Mouse (Mus musculus) left cerebral cortex, adult 8-10 months (tissue): Measurements from ENCODE around the gene Dlg4. TPM values are rescaled to one million over a fixed set of nuclear protein-coding genes. Genes with fewer than 3 reads are reported as not detected.

Experiments
- DNase-seq, 2 experiments: peaks; one replicate each; pipeline ENCODE4 v3.0.0; 2022; ENCODE audit warnings: low spot score in 2 of 2
- total RNA-seq, 4 experiments: library from RNA; stranded (reverse); gene quantifications; 2 replicates each; pipeline ENCODE4 v1.2.4; 2022

The Dlg4 gene
- 100 to 1,000 TPM; 721 to 849 (median 797) TPM for total RNA-seq

GRCm38 (mm10) chr11:70016669-70017068 is at the start of gene Dlg4:
Dlg4 (plus strand) TSS chr11:70016942.
- no peak for DNase-seq

- no peak for DNase-seq
Observed at GRCm38 (mm10) chr11:69968793-69969192, 47.9 kb upstream of the Dlg4 start.

GRCm38 (mm10) chr11:69970222-69970621 is 46.5 kb upstream of the Dlg4 start:
- no peak for DNase-seq

DNA sequence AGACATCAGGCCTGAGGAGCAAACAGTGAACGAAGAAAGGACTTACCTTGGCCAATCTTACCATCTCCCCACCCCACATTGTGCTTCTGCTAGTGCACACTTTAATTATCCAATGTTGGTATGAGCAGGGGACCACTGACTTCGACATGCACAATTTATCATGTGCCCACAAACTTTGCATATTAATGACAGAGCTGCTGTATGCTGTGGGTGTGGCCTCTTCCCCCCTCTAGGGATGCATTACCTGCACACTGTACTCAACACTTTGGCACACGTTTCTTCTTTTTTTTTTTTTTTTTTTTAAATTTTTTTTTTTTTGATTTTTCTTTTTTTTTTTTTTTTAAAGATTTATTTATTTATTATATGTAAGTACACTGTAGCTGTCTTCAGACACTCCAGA is 46.0 kb upstream of the Dlg4 start:
- no peak for DNase-seq

GRCm38 (mm10) chr11:69974907-69975306 is 41.8 kb upstream of the Dlg4 start:
- no peak for DNase-seq

- DNase-seq = no peak
Observed at GRCm38 (mm10) chr11:69976271-69976670, 40.5 kb upstream of the Dlg4 start.

DNA sequence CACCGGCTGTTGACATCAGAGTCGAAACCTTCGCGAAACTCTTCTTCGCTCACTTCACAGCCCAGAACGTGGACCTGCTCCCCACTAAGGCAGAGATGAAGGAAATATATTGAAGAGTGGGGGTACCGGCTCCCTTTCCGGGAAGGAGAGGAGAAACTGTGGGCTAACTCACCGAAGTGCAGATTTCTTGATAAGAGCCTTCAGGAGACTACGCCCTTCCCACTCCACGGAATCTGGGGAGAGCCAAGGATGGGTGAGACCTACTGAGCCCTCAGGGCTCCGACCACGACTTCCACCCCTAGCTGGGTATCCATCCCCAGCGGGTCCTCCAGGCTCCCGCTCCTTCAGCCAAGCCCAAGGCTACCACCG is 36.9 kb upstream of the Dlg4 start:
- DNase-seq = no peak

DNA sequence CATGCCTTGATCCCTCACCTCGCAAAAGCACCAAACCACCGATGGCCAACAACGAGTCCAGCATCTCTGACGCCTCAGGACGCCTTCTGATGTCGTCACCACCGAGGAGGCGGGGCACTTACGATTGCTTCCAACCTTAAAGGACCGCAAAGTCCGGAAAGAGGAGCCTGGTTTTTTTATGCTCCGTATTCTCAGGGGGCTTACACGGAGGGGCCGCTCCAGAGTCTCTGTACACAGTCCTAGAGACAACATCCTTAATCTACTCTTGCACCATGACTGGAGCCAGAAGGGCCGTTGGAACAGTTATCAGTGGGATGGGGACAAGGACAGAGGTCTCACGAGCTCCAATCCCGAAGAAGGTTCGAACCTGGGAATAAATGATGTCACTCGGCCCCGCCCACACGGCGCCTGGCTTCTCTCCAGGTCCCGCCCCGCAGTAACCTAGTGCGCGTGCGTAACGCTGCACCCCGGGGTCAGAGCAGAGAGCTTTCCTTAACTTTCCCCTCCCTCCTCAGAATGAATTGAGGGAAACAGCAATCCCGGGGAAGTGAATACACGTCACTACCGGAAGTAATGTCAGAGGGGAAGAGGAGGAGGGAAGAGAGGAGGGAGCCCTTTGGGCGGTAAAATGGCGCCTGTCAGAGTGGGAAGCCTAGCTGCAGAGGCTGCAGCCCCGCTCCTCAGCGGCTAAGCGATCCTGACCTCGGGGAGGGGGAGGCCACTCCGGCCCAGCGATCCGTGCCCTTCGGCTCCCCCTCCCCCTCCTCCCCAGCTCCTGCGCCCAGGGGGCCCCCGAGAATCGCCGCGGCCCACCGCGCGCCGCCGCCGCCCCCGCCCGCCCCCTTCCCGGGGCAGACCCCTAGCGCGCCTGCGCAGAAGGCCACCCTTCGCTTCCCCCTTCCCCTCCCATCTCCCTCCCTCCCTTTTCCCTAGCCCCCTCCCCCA is 36.3 kb upstream of the Dlg4 start:
- peak; percentile 97 to 100 for DNase-seq

DNA sequence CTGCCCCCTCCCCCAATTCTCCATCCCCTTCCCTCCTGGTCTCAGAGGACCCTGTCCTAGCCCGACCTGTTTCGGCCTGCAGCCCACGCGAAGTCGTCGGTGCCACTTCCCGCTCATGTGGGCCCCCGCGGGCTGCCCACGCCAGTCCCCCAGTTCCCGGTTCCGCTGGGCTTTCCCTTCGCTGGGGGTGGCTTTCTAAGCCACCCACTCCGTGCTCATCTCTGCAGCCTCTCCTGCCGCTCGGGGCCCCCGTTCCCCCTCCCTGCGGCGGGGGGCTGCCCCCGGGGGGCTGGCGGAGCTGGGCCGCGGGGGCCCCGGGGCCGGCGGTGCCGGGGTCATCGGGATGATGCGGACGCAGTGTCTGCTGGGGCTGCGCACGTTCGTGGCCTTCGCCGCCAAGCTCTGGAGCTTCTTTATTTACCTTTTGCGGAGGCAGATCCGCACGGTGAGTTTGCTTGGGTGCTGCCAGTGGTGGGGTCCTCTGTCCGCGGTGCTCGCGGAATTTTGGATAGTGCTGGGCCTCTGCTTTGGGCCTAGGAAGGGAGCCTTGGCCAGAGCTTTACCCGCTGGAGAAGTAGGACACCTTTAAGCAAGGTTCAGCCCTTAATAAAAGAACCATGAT is 35.5 kb upstream of the Dlg4 start, which contains the start of gene Ctdnep1:
TSS of gene Ctdnep1 (plus strand) at position 16 of the 622 bp plus-strand sequence.
- no peak for DNase-seq

DNA sequence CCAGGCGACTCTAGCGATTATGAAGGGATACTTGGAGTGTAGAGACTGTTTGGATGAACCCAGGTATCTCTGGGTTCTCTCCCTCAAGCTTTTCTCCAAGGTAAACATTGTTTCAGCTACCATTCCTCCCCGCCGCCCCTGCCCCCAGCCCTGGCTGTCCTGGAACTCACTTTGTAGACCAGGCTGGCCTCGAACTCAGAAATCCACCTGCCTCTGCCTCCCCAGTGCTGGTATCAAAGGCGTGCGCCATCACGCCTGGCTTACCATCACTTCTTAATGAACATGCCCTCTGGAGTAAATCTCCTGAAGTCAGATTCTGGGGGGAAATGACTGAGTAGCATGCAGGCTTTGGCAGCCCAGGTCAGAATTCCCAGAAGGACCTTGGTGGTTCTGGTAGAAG is 34.5 kb upstream of the Dlg4 start, which contains the start of gene Elp5:
TSS of gene Elp5 (minus strand) at position 293 of the 400 bp plus-strand sequence.
- no peak for DNase-seq

- no peak for DNase-seq
Observed at GRCm38 (mm10) chr11:69982877-69983276, 33.9 kb upstream of the Dlg4 start.

GRCm38 (mm10) chr11:69983377-69983776 is 33.4 kb upstream of the Dlg4 start:
- no peak for DNase-seq

GRCm38 (mm10) chr11:69984431-69984830 is 32.3 kb upstream of the Dlg4 start:
- DNase-seq = no peak

- no peak for DNase-seq
Observed at GRCm38 (mm10) chr11:69989949-69990348, 26.8 kb upstream of the Dlg4 start.

GRCm38 (mm10) chr11:69990850-69991691 is 25.7 kb upstream of the Dlg4 start, which contains the start of gene Gabarap:
Gabarap (plus strand) TSS chr11:69991143.
- DNase-seq = peak; percentile 94 to 95

GRCm38 (mm10) chr11:69991711-69992110 is 25.0 kb upstream of the Dlg4 start:
- DNase-seq = no peak

- no peak for DNase-seq
Observed at GRCm38 (mm10) chr11:69992396-69992795, 24.3 kb upstream of the Dlg4 start.

DNA sequence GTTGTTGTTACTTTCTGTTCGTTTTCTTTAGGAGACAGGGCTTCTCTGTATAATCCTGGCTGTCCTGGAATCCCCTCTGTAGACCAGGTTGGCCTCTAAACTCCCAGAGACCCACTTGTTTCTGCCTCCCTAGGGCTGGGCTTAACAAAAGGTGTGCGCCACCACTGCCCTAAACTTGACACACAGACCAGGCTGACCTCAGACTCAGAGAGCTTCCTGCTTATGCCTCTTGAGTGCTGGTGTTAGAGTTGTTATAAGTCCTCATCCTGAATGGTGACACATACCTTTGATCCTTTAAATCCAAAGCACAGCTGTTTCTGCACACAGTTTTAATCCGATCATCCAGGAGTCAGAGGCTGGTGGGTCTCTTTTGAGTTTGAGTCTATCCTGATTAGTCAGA is 23.8 kb upstream of the Dlg4 start:
- no peak for DNase-seq

DNA sequence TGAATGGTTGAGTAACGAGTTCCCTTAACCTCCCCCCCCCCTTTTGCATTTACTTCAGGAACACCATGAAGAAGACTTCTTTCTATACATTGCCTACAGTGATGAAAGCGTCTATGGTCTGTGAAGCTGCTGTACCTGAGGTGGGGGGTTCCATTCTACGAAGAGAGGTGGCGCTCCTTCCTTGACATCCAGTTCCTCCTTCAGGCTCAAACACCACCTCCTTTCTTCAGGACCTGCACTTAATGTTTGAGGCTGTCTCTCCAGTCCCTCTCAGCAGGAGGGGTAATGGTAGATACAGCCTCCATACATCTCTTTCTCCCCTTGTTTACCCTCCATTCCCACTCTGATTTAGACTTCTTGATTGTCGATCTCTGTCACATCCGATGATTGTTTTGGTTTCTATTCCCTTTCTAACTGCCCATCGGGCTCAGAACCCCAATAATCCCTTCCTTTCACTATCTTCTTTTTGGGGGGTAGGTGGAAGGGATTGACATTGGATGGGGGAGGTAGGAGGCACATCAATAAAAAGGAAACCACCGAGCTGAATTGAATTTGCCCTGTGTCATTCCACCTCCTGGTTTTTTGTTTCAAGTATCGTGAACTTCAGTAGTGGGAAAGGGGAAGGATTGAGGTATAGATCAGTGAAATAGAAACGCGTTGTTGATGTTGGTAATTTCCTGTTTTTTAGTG is 22.2 kb upstream of the Dlg4 start:
- no peak for DNase-seq

GRCm38 (mm10) chr11:69995391-69995960 is 21.3 kb upstream of the Dlg4 start, which contains the start of gene Phf23:
Phf23 (plus strand) TSS chr11:69995777.
- DNase-seq = peak; percentile 86 to 98
